Mouse (Mus musculus): Measurements from ENCODE around the gene Il9r. TPM values are rescaled to one million over a fixed set of nuclear protein-coding genes. Genes with fewer than 3 reads are reported as not detected.
A peak's percentile ranks its signal among the peaks of the same experiment; 100 is the strongest.

The Il9r gene
- total and polyA plus RNA-seq, 2 experiments from 2014 or later, result not detected

DNA sequence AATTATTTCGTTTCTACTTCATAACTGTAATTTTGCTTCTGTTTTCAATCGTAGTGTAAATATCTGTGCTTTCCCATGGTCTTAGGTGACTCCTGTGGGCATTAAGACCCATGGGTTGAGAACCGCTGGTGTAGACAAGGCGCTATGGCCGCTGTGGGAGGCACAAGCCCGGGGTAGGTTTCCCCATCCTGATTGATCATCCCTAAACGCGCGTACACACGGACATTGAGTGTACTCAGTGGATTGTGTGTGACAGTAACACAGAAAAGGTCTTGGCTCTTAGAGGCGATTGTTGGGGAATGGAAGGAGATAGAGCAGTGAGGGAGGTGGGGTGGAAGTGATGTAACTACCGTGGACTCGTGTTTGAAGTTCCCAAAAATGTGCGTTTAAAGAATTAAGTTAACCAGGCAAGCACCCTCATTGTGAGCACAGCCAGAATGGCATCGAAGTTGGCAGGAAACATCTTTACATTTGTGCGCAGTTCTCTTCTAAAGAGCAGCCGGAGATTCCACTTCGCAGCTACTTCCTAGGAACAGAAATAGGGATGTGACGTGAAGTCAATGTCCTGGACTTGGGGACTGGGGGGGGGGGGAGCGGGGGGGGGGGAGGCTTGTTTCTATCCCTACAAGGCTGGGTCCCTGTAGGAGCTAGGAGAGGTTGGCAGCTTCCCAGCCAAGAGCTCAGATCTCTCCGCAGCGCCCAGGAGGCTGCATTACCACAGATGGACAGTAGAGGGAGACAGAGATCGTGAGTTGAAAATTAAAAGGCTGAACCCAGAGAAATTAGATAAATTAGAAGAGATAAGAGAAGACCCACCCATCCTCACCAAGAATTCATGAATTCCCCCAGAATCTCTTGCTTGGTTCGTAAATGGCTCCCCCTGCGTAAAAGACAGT, 17.9 kb downstream of the Il9r start:
- peak; percentile 91 for TF ChIP-seq CTCF (IDR thresholded peaks at IDR 0.05; ENCODE audit: low read depth)
- H3K4me3 ChIP-seq (ENCODE audit: low read depth, low read length), result peak overlapping the region; percentile 17; the same call in 1 of the 2 replicates
- peak; percentile 97 for DNase-seq
- H3K27me3 ChIP-seq (ENCODE audit: insufficient read depth, low read length), result no peaks in the 10 kb centered on the region
- H3K9ac ChIP-seq, result no peak overlapping the region; the same call in 1 of the 2 replicates
- no peaks in the 10 kb centered on the region for H3K9me3 ChIP-seq (ENCODE audit: low read length)
- no peaks in the 10 kb centered on the region for H3K4me1 ChIP-seq (ENCODE audit: insufficient read depth)
- 0 out of 2 replicates have a peak overlapping the region, but pooled peaks have one; percentile 24 for H3K4me2 ChIP-seq (ENCODE audit: low read depth)
- ATAC-seq, result peak; percentile 86
- H3K36me3 ChIP-seq (ENCODE audit: insufficient read depth), result no peaks in the 10 kb centered on the region
- WGBS, result 41% methylated on average over 24 of the region's 25 CpGs
- no peak overlapping the region for H3K27ac ChIP-seq (ENCODE audit: low read depth, low read length)

DNA sequence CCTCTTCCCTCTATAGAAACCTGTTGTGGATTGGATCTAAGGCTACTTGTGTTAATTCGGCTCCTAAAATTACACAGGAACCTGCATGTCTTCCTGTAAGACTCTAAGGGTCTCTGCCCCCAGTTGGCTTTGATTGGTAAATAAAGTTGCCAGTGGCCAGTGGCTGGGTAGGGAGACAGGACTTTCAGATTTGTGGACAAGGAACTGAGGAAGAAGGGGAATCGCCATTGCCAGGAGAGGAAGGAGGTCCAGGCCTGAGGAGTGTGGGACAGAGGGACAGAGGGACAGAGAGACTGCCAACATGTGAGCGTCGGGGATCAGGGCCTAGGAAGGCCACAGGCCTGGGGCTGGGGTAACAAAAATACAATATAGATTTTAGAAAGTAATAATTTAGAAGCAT, 18.8 kb downstream of the Il9r start:
- Histone ChIP-seq H3K4me2 (ENCODE audit: low read depth) (no peak overlapping the region), H3K27ac (ENCODE audit: low read depth, low read length) (no peak overlapping the region), H3K9ac (no peak overlapping the region), H3K27me3 (ENCODE audit: insufficient read depth, low read length) (no peaks in the 10 kb centered on the region), H3K4me1 (ENCODE audit: insufficient read depth) (no peaks in the 10 kb centered on the region), H3K36me3 (ENCODE audit: insufficient read depth) (no peaks in the 10 kb centered on the region), H3K9me3 (ENCODE audit: low read length) (no peaks in the 10 kb centered on the region), H3K4me3 (ENCODE audit: low read depth, low read length) (no peak overlapping the region)
- no peak for TF ChIP-seq CTCF (IDR thresholded peaks at IDR 0.05; ENCODE audit: low read depth)
- DNase-seq (no peak), ATAC-seq (no peak)
- 88% methylated on average over 4 of the region's 4 CpGs for WGBS

- H3K9me3 ChIP-seq (ENCODE audit: low read length), result no peaks in the 10 kb centered on the region
- DNase-seq (no peak), ATAC-seq (no peak)
- 90% methylated on average over 1 of the region's 1 CpGs for WGBS
- no peaks in the 10 kb centered on the region for H3K27me3 ChIP-seq (ENCODE audit: insufficient read depth, low read length)
- H3K4me1 ChIP-seq (ENCODE audit: insufficient read depth), result no peaks in the 10 kb centered on the region
- no peaks in the 10 kb centered on the region for H3K36me3 ChIP-seq (ENCODE audit: insufficient read depth)
- H3K9ac ChIP-seq, result no peak overlapping the region
- H3K27ac ChIP-seq (ENCODE audit: low read depth, low read length), result no peak overlapping the region
- no peak for TF ChIP-seq CTCF (IDR thresholded peaks at IDR 0.05; ENCODE audit: low read depth)
- H3K4me2 ChIP-seq (ENCODE audit: low read depth), result no peak overlapping the region
- no peak overlapping the region for H3K4me3 ChIP-seq (ENCODE audit: low read depth, low read length)
These were observed 21.6 kb downstream of the Il9r start for GRCm38 (mm10) chr11:32178506-32178905.

DNA sequence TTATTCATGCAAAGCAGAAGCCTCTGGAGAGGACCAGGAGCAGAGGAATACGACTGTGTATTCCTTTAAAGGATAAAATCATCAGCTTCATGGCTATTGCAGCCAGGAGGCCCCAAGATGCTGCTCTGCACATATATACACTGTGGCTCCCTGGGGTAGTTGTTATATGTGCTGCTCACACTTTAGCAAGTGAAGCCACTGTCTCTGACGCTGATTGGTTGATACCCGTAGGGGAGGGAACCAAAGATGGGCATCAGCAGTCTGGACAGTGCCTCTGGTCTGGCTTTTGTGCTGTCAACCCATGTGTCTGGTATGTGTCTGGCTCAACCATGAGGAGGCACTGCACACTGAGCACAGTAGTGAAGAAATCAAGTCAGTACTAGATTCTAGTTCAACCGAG, 33.4 kb downstream of the Il9r start:
- WGBS, result 83% methylated on average over 4 of the region's 4 CpGs
- Histone ChIP-seq H3K9me3 (ENCODE audit: low read length) (no peaks in the 10 kb centered on the region), H3K36me3 (ENCODE audit: insufficient read depth) (no peaks in the 10 kb centered on the region), H3K27me3 (ENCODE audit: insufficient read depth, low read length) (no peaks in the 10 kb centered on the region), H3K4me3 (ENCODE audit: low read depth, low read length) (no peak overlapping the region), H3K4me2 (ENCODE audit: low read depth) (no peak overlapping the region), H3K4me1 (ENCODE audit: insufficient read depth) (peaks cover 7% of the 10 kb centered on the region), H3K9ac (no peak overlapping the region), H3K27ac (ENCODE audit: low read depth, low read length) (no peak overlapping the region)
- TF ChIP-seq CTCF (IDR thresholded peaks at IDR 0.05; ENCODE audit: low read depth), result no peak
- DNase-seq, result no peak
- no peak for ATAC-seq

GRCm38 (mm10) chr11:32161922-32162804, 37.9 kb downstream of the Il9r start:
- no peaks in the 10 kb centered on the region for H3K27me3 ChIP-seq (ENCODE audit: insufficient read depth, low read length)
- WGBS, result 9% methylated on average over 28 of the region's 28 CpGs
- peak overlapping the region; percentile 48 for H3K4me2 ChIP-seq (ENCODE audit: low read depth)
- peaks cover 28% of the 10 kb centered on the region for H3K4me1 ChIP-seq (ENCODE audit: insufficient read depth)
- peak overlapping the region; percentile 4 for H3K4me3 ChIP-seq (ENCODE audit: low read depth, low read length)
- ATAC-seq (peak; percentile 91), DNase-seq (peak; percentile 95)
- peak; percentile 100 for TF ChIP-seq CTCF (IDR thresholded peaks at IDR 0.05; ENCODE audit: low read depth)
- no peaks in the 10 kb centered on the region for H3K36me3 ChIP-seq (ENCODE audit: insufficient read depth)
- peak overlapping the region; percentile 64 for H3K9ac ChIP-seq
- peak overlapping the region; percentile 89 for H3K27ac ChIP-seq (ENCODE audit: low read depth, low read length)
- H3K9me3 ChIP-seq (ENCODE audit: low read length), result no peaks in the 10 kb centered on the region

GRCm38 (mm10) chr11:32161500-32161899, 38.6 kb downstream of the Il9r start:
- peak overlapping the region; percentile 4 for H3K4me3 ChIP-seq (ENCODE audit: low read depth, low read length)
- H3K36me3 ChIP-seq (ENCODE audit: insufficient read depth), result no peaks in the 10 kb centered on the region
- H3K9me3 ChIP-seq (ENCODE audit: low read length), result no peaks in the 10 kb centered on the region
- H3K4me2 ChIP-seq (ENCODE audit: low read depth), result peak overlapping the region; percentile 48
- H3K4me1 ChIP-seq (ENCODE audit: insufficient read depth), result peaks cover 30% of the 10 kb centered on the region
- TF ChIP-seq CTCF (IDR thresholded peaks at IDR 0.05; ENCODE audit: low read depth), result peak; percentile 63
- H3K27ac ChIP-seq (ENCODE audit: low read depth, low read length), result peak overlapping the region; percentile 89
- WGBS, result 10% methylated on average over 9 of the region's 9 CpGs
- no peaks in the 10 kb centered on the region for H3K27me3 ChIP-seq (ENCODE audit: insufficient read depth, low read length)
- peak overlapping the region; percentile 64 for H3K9ac ChIP-seq
- ATAC-seq (peak; percentile 23; the same call in 1 of the 2 replicates), DNase-seq (peak; percentile 74)

Data from forebrain, postnatal 0 days (tissue).